Mouse (Mus musculus): Measurements from ENCODE around the gene Kcnip4. TPM values are rescaled to one million over a fixed set of nuclear protein-coding genes. Genes with fewer than 3 reads are reported as not detected.

Kcnip4 gene
- total RNA-seq (2014; fragmentation: Nextera tagmentation) = not detected in 2 replicates
- not detected in 2 replicates for total RNA-seq (2017)

DNA sequence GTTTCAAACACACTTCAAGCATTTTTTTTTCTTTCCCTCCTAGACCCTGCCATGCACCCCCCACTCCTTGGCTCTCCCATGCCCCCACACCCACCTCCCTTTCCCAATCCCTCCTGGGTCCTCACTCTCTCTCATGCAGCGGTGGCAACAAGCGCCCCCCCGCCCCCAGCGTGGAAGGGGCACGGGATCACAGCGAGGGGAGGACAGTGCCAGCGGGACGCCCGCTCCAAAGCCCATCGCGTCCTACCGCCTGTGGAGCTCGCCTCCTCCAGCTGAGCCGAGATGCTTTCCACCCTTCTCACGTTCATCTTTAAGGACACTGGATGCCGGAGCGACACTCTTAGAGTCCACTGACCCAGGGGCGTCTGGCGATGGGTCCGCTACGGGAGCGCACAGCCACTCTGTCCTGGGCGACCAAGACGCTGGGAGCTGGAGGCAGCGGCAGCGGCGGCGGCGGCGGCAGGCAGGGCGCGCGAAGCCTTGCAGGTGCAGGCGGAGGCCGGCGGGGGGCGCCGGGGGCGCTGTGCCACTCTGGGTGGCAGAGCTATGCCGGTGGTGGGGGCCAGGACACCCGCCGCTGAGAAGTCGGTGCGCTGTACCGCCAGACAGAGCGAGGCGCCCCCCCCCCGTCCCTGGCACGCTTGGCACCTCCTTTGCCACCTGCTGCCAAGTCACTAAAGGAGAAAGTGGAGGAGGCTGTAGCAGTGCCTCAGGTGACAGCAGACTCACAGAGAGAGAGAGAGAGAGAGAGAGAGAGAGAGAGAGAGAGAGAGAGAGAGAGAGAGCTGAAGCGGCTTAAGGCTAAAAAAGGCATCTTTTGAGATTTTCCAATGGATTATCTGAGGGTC lies at the start of gene Kcnip4:
Gene Kcnip4 (minus strand): TSS at position 514 of the 848 bp plus-strand sequence.
- ATAC-seq (replicated peaks; ENCODE audit: low FRiP score, low TSS enrichment, poor library complexity, severe bottlenecking) = no peak

DNA sequence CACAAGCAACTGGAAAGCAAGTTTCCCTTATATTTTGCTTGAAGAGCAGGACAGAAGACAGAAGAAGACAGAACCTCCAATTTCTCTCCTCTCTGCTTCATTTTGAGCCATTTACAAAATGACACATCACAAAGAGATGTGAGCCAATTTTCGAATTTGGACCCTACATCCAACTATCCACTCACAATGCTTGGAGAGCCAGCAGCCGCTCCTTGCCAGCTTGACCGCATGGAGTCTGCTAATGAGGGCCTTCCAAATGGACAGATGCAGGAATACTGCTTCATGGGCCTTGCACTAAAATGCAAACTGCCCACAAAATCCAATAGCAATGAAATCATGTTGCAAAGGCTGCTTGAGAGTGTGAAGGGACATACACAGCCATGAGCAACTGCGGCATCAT lies 47.2 kb upstream of the Kcnip4 start:
- no peak for ATAC-seq (replicated peaks; ENCODE audit: low FRiP score, low TSS enrichment, poor library complexity, severe bottlenecking)

DNA sequence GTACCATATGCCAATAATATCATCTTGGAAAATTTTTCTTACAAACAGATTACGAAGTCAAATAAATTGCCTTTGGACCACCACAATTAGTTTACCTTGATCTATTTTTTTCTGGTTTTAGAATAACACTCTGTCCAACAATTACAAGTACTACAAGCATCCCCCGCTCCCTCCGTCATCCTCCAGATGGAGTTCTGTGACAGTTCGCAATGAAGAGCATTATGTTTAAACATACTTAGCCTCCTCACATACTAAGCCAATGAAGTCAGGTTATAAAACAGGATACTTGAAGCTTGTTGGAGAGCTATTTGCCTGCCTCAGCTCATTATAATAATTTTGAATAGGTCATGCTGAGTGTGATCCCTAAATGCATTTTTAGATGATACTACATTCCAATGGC lies 39.0 kb upstream of the Kcnip4 start:
- no peak for ATAC-seq (replicated peaks; ENCODE audit: low FRiP score, low TSS enrichment, poor library complexity, severe bottlenecking)

DNA sequence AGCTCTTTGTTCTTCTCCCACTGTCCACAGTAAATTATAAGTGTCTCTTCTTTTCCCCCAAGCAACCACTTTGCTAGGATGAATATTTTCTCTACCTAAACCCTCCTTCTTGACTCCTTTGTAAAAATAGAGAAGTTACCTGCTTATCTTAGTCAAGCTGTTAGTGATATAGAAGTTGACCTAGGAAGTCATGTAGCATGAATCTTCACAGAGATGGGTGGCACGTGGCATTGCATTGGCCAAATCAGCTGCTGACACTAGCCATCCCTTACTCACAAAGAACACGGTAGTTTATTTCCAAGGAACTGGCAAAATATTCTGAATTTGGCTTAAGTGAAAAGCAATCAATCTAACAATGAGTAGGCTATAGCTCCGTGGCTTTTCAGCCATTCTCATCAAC lies 32.7 kb upstream of the Kcnip4 start:
- no peak for ATAC-seq (replicated peaks; ENCODE audit: low FRiP score, low TSS enrichment, poor library complexity, severe bottlenecking)

DNA sequence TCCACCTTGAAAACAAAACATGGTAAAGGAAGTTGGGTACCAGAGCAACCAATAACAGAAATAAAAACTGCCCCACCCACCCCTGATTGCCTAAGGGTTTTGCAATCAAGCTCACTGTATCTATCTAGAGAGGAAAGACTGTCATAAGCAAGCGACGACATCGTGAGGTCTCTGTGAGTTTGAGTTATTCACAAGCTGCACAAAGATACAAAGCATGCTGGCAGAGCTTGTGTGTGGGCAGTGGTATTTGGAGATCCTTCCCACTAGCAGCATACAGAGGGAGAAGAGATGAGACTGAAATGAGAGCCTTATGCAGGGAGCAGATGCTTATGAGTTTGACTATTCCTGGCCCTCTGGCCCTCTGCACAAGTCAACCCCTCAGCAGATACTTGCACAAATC lies 23.2 kb upstream of the Kcnip4 start:
- ATAC-seq (replicated peaks; ENCODE audit: low FRiP score, low TSS enrichment, poor library complexity, severe bottlenecking) = no peak

DNA sequence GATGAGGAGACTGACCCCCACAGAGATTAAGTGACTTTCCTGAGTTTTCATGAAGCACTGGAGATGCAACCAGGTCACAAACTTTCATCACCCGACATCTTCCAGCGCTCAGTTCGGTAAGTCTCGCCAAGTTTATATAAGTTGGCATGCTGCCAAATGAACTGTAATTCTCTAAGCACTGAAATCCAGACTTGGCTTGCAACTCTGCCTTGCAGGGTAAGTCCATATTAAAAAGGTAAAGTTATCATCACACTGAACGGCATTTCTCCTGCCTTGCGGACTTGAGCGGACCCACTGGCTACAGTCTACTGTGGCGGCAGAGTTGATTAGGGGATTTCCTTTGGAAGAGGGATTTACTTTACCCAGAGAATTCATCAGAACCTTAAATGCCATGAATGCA lies 4.7 kb upstream of the Kcnip4 start:
- no peak for ATAC-seq (replicated peaks; ENCODE audit: low FRiP score, low TSS enrichment, poor library complexity, severe bottlenecking)

DNA sequence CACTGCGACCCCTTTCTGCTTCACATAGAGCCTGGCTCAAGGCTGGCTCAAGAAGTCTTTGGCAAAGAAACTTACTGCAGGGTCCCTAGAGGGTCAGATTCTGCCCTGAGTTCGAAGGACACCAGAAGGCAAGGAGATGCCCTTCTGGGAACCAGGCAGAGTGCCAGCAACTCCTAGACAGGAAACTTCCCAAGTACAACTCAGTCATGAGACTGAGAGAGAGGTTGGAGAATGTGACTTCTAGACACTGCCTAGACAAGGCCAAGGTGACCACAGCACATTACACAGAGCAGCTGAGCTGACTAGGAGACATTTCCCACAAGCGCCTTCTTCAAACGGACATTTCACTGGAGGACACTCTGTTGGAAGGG lies 520 bp upstream of the Kcnip4 start:
- no peak for ATAC-seq (replicated peaks; ENCODE audit: low FRiP score, low TSS enrichment, poor library complexity, severe bottlenecking)

DNA sequence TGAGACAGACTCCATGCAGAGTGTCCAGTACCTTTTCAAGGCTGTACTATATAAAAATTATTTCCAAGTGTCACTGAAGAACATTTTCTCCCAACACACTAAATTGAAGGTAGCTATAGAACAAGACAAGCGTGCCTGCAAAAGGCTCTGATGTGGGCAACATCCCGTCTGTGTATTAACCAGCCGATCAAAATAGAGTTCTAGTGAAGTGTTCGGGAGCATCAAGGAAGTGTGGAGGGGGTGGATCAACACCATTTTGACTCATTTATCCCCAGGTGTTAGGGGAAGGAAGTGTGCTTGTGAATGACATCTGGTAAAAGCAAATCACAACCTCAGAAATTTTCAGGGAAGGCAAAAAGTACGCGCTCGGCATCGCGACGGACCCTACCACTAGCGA lies 712 bp downstream of the Kcnip4 start:
- ATAC-seq (replicated peaks; ENCODE audit: low FRiP score, low TSS enrichment, poor library complexity, severe bottlenecking) = no peak

DNA sequence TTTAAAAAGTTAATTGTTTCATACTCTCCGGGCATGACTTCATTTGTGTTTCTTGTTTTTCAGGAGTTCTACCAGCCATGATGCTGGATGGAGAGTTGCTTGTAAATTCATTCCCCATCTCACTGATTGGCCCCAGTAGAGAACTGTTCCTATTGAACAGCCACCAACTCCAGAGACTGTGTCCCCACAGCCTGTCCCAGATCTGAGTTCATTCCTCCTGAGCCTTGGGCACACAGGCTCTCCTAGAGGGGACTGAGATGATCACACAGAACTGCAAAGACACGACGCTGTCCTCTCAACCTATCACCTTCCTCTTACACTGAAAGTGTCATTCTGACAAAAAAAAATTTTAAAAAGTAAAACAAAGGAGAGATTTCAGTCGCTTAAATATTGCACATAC lies 1.7 kb downstream of the Kcnip4 start:
- ATAC-seq (replicated peaks; ENCODE audit: low FRiP score, low TSS enrichment, poor library complexity, severe bottlenecking) = no peak

DNA sequence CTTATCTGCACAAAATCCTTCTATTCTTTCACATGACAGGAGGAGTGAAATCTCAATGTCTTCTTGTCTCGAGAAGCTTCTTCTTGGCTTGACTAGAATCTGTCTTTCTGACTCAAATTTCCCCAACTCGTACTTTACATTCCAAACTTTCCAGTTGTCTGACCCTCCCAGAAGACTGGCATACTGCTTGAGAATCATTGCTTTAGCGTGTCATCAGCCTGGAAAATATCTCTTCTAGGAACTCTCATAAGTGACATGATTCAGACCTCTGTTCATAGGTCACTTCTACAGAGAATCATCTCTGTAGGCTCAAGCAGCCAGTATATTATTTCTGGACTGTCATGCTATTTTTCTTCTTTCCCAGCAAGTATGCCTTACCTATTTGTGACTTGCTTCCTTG lies 26.0 kb downstream of the Kcnip4 start:
- ATAC-seq (replicated peaks; ENCODE audit: low FRiP score, low TSS enrichment, poor library complexity, severe bottlenecking) = no peak

DNA sequence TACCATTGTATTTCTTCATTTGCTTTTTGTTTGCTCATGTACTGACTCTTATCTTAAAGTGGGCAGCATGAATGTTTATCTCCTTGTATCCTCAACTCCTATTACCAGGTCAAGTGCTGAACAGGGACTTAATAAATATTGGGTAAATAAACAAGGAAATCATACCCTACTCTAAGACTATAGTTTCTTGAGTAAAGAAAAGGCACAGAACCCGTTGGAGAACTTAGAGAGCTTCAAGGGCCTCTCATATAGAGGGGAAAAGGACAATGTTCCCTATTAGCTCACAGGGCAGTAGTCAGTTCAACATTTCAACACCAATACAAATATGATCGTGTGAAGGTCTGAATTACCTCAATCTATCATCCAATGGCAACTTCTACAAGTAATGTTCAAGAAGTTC lies 37.4 kb downstream of the Kcnip4 start:
- no peak for ATAC-seq (replicated peaks; ENCODE audit: low FRiP score, low TSS enrichment, poor library complexity, severe bottlenecking)

DNA sequence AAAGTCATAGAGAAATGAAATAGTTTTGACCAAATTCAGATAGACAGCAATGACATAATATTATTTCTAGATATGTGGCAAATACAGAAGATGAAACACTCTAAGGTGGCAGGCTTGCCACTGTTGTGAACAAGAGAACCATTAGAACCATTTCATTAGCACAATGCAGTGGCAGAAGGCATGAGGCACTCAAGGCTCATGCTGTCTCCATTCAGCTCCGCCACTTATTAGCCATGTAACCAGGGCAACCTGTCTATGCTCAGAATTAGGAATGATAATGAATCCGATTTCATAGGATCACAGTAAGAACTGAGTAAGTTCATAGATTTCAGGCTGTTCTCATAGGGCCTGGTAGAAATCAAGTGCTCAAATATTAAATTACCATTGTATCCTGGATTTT lies 54.0 kb downstream of the Kcnip4 start:
- no peak for ATAC-seq (replicated peaks; ENCODE audit: low FRiP score, low TSS enrichment, poor library complexity, severe bottlenecking)

DNA sequence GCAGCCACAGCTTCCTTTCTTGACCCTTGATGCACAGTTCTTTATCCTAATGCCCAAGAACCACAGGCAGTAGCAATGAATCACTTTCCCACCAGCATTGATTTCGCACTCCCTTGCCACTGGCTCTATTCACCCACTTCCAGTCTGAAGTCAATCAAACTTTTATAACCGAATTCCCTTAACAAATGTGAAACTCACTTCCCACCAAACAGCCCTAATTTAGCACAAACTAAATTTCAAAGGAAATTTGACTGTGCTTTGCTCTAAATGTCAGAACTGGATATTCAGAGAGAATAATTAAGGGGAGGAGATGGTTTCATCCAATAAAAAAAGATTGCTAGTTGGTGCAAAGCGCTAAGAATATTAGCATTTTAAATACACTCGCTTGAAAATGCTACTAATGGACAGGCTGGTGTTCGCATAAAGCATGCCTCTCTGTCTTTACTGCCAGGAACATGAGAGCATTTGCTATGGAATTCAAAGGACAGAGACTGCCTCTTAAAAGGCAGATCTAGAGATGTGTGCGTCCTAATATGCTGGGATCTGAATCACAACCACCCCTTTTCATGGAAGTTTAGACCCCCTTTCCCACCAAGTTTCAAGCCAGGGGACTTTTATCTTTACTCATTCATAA lies 63.9 kb downstream of the Kcnip4 start:
- no peak for ATAC-seq (replicated peaks; ENCODE audit: low FRiP score, low TSS enrichment, poor library complexity, severe bottlenecking)

DNA sequence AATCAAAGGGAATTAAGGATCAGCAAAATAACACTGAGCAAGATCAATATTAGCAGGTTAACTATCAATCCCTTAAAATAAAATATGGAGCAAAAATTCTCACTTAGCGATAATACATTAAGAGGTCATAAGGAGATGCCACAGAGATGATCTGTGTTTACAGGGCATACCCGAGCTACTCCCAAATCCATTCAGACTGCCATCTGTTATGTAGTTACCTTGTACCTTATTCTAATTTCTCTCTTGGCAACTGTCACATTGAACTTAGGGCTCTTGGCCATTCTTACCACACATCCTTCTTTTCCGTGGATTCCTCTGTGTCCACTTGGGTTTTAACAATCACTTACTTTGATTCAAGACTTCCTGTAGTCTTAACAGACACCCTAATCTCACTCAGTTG lies 71.6 kb downstream of the Kcnip4 start:
- no peak for ATAC-seq (replicated peaks; ENCODE audit: low FRiP score, low TSS enrichment, poor library complexity, severe bottlenecking)

DNA sequence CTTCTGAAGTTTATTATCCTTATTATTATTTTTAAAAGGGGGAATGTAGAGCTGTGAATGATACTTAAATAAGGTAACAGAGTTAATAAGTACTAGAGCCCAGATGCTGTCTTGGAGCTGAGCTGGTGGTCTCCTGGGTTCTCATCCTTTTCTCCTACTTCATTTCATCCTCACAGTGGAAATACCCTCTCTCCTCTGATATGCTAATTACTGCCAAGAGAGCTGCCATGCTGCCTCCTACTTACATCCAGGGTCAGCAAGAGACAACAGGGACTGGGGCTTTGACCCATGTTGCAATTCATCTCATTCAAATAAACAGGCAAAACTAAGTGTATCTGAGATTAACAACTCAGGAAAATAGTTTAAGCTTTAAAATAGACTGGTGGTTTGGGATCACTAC lies 73.4 kb downstream of the Kcnip4 start:
- ATAC-seq (replicated peaks; ENCODE audit: low FRiP score, low TSS enrichment, poor library complexity, severe bottlenecking) = no peak

DNA sequence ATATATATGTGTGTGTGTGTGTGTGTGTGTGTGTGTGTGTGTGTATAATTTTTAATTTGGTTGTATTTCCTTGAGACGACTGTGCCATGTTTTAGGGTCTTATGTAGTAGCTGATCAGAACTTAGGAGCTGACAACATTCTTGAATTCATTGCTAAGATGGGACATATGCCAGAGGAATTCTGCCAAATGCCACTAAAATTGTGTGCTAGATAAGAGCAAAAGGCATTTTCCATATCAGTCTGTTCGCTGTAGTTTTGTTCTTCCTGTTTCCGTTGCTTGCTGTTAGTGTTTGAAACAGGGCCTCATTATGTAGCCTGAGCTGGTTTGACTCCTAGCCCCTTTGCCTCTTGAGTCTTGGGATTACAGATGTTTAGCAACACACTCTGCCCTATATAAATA lies 73.8 kb downstream of the Kcnip4 start:
- no peak for ATAC-seq (replicated peaks; ENCODE audit: low FRiP score, low TSS enrichment, poor library complexity, severe bottlenecking)

DNA sequence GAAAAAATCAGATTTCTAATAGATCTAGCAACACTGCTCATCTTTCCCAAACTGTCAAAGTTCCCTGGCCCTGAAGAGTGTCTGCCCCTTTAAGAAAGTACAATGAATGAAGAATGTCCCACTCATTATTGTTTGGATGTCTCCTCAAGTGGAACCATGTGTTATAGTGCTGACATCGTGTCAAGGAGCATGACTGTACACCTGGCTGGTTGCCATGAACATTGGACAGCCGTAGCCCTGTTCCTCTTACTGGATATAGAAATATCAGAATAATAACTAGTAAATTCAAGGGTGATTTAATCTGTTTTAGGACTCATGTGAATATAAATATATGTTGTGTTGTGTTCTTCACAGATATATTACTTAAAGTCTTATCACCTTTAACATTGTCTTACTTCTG lies 87.5 kb downstream of the Kcnip4 start:
- ATAC-seq (replicated peaks; ENCODE audit: low FRiP score, low TSS enrichment, poor library complexity, severe bottlenecking) = no peak

DNA sequence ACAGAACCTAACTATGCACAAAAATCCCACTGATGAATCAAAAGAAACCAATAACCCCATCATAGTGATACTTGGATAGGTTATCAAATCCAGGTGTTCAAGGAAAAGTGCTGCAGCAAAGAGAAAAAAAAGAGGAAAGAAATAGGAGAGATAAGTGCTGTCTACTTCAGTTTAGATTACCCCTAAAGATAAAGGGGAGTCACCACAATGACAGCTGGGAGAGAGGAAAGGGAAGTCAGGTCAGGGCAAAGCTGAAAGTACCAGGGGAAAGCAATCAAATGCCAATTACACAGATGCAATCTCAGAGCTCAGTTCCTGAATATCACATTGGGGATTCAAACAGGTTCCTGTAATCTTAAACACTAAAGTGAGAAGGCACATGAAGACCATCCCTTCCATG lies 97.0 kb downstream of the Kcnip4 start:
- no peak for ATAC-seq (replicated peaks; ENCODE audit: low FRiP score, low TSS enrichment, poor library complexity, severe bottlenecking)

DNA sequence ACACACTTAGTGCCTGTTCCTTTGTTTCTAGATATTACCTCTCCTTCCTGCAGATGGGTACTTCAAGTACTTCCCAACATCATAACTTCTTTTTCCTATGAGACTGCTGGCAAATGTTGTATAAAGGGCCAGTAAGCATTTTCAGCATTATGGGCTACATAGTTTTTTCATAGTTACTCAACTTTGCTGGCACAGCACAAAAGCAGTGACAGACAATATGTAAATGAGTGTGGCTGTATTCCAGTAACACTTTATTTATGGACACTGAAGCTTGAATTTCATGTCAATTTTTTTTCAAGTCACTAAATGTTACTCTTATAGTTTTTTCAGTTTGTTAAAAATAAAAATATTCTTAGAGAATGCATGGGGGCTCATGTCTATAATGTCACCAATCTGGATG lies 105.0 kb downstream of the Kcnip4 start:
- ATAC-seq (replicated peaks; ENCODE audit: low FRiP score, low TSS enrichment, poor library complexity, severe bottlenecking) = no peak

DNA sequence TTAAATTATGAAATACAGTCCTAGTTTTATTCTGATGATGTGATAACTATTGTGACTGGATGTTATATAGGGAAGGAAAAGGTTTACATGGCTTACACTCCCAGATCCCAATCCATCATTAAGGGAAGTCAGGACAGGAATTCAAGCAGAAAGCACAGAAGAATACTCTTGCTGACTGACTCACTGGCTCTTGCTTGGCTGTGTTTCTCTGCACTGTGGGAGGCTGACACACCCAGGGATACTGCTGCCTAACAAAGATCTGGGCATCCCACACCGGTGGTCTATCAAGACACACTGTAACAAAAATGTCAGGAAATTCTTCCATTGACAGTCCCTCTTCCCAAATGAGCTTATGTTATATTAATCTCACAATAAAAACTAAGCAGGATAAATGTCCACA lies 116.4 kb downstream of the Kcnip4 start:
- ATAC-seq (replicated peaks; ENCODE audit: low FRiP score, low TSS enrichment, poor library complexity, severe bottlenecking) = no peak

DNA sequence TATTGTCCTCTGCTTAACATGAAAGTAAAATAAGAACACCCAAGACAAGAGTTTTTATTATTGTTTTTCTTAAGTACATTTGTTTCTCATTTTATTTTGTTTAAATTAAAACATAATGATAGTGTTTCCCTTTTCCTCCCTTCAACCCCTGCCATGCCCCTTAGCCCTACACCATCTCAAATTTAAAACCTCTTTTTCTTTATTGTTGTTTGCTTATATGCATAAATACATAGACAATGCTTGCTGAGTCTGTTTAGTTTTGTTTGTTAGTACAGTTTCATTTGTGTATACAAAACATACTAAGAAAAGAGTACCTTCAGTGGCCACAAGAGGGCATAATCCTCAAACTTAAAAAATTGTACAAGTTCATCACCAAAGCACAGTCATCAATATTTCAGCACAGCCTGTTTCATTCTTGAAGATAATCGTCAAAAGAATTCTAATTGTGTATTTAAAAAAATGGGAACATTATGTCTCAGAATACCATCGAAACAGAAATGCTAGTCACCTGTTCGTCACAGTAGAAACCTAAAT lies 154.1 kb downstream of the Kcnip4 start:
- no peak for ATAC-seq (replicated peaks; ENCODE audit: low FRiP score, low TSS enrichment, poor library complexity, severe bottlenecking)
